Mouse (Mus musculus): ENCODE results near the gene Capn9. TPM values are rescaled to one million over a fixed set of nuclear protein-coding genes. Genes with fewer than 3 reads are reported as not detected.

Gene Capn9
- polyA plus RNA-seq, 1 experiment from 2014 or later = 0.08 TPM

- Histone ChIP-seq H3K4me2 (replicated peaks; ENCODE audit: low read depth, low read length) (no peak overlapping the region), H3K36me3 (ENCODE audit: control insufficient read depth, insufficient read depth, low read length) (no peaks in the 10 kb centered on the region), H3K9me3 (ENCODE audit: control insufficient read depth, low read length) (no peaks in the 10 kb centered on the region), H3K4me1 (ENCODE audit: control insufficient read depth, insufficient read depth, low read length) (no peaks in the 10 kb centered on the region), H3K4me3 (ENCODE audit: low read length) (no peak overlapping the region), H3K9ac (ENCODE audit: low read depth, low read length) (no peak overlapping the region), H3K27me3 (ENCODE audit: control insufficient read depth, insufficient read depth, low read length) (no peaks in the 10 kb centered on the region; the same call in 1 of the 2 replicates), H3K27ac (ENCODE audit: low read depth, low read length) (no peak overlapping the region)
- 64% methylated on average over 5 of the region's 5 CpGs for WGBS
- no peak for ATAC-seq (ENCODE audit: low FRiP score, low TSS enrichment)
Measured at GRCm38 (mm10) chr8:124621255-124621654, 45.3 kb downstream of the Capn9 start.

- WGBS = 92% methylated on average over 9 of the region's 9 CpGs
- no peak overlapping the region for H3K9ac ChIP-seq (ENCODE audit: low read depth, low read length)
- ATAC-seq (ENCODE audit: low FRiP score, low TSS enrichment) = no peak
Measured at GRCm38 (mm10) chr8:124626251-124626650, 50.3 kb downstream of the Capn9 start.

GRCm38 (mm10) chr8:124630489-124630888 is 54.6 kb downstream of the Capn9 start:
- no peaks in the 10 kb centered on the region; the same call in 1 of the 2 replicates for H3K36me3 ChIP-seq (ENCODE audit: control insufficient read depth, insufficient read depth, low read length)
- no peak overlapping the region for H3K9ac ChIP-seq (ENCODE audit: low read depth, low read length)
- peaks cover 7% of the 10 kb centered on the region; the same call in 1 of the 2 replicates for H3K4me1 ChIP-seq (ENCODE audit: control insufficient read depth, insufficient read depth, low read length)
- H3K4me2 ChIP-seq (replicated peaks; ENCODE audit: low read depth, low read length) = no peak overlapping the region
- 76% methylated on average over 6 of the region's 6 CpGs for WGBS
- H3K9me3 ChIP-seq (ENCODE audit: control insufficient read depth, low read length) = no peaks in the 10 kb centered on the region
- no peak overlapping the region for H3K27ac ChIP-seq (ENCODE audit: low read depth, low read length)
- no peak for ATAC-seq (ENCODE audit: low FRiP score, low TSS enrichment)
- H3K27me3 ChIP-seq (ENCODE audit: control insufficient read depth, insufficient read depth, low read length) = no peaks in the 10 kb centered on the region
- H3K4me3 ChIP-seq (ENCODE audit: low read length) = no peak overlapping the region

More at GRCm38 (mm10) chr8:124626251-124626650, 50.3 kb downstream of the Capn9 start:
- H3K27ac ChIP-seq (ENCODE audit: low read depth, low read length) = no peak overlapping the region
- no peaks in the 10 kb centered on the region for H3K9me3 ChIP-seq (ENCODE audit: control insufficient read depth, low read length)
- no peaks in the 10 kb centered on the region for H3K4me1 ChIP-seq (ENCODE audit: control insufficient read depth, insufficient read depth, low read length)
- H3K4me2 ChIP-seq (replicated peaks; ENCODE audit: low read depth, low read length) = no peak overlapping the region
- H3K36me3 ChIP-seq (ENCODE audit: control insufficient read depth, insufficient read depth, low read length) = no peaks in the 10 kb centered on the region
- H3K4me3 ChIP-seq (ENCODE audit: low read length) = no peak overlapping the region
- H3K27me3 ChIP-seq (ENCODE audit: control insufficient read depth, insufficient read depth, low read length) = no peaks in the 10 kb centered on the region

GRCm38 (mm10) chr8:124630891-124631290 is 55.0 kb downstream of the Capn9 start:
- no peaks in the 10 kb centered on the region for H3K9me3 ChIP-seq (ENCODE audit: control insufficient read depth, low read length)
- H3K4me1 ChIP-seq (ENCODE audit: control insufficient read depth, insufficient read depth, low read length) = peaks cover 7% of the 10 kb centered on the region; the same call in 1 of the 2 replicates
- no peak overlapping the region for H3K4me3 ChIP-seq (ENCODE audit: low read length)
- no peak overlapping the region for H3K9ac ChIP-seq (ENCODE audit: low read depth, low read length)
- ATAC-seq (ENCODE audit: low FRiP score, low TSS enrichment) = no peak
- peaks cover 3% of the 10 kb centered on the region; the same call in 1 of the 2 replicates for H3K36me3 ChIP-seq (ENCODE audit: control insufficient read depth, insufficient read depth, low read length)
- H3K4me2 ChIP-seq (replicated peaks; ENCODE audit: low read depth, low read length) = no peak overlapping the region
- no peak overlapping the region for H3K27ac ChIP-seq (ENCODE audit: low read depth, low read length)
- WGBS = 82% methylated on average over 4 of the region's 4 CpGs
- H3K27me3 ChIP-seq (ENCODE audit: control insufficient read depth, insufficient read depth, low read length) = no peaks in the 10 kb centered on the region

GRCm38 (mm10) chr8:124631966-124632365 is 56.1 kb downstream of the Capn9 start:
- H3K4me3 ChIP-seq (ENCODE audit: low read length) = no peak overlapping the region
- peak overlapping the region; percentile 55; the same call in 1 of the 2 replicates for H3K27ac ChIP-seq (ENCODE audit: low read depth, low read length)
- no peaks in the 10 kb centered on the region for H3K9me3 ChIP-seq (ENCODE audit: control insufficient read depth, low read length)
- ATAC-seq (ENCODE audit: low FRiP score, low TSS enrichment) = no peak; the same call in 1 of the 2 replicates
- no peaks in the 10 kb centered on the region for H3K27me3 ChIP-seq (ENCODE audit: control insufficient read depth, insufficient read depth, low read length)
- H3K9ac ChIP-seq (ENCODE audit: low read depth, low read length) = no peak overlapping the region
- peaks cover 13% of the 10 kb centered on the region; the same call in 1 of the 2 replicates for H3K36me3 ChIP-seq (ENCODE audit: control insufficient read depth, insufficient read depth, low read length)
- no peak overlapping the region for H3K4me2 ChIP-seq (replicated peaks; ENCODE audit: low read depth, low read length)
- peaks cover 7% of the 10 kb centered on the region; the same call in 1 of the 2 replicates for H3K4me1 ChIP-seq (ENCODE audit: control insufficient read depth, insufficient read depth, low read length)
- 42% methylated on average over 7 of the region's 7 CpGs for WGBS

GRCm38 (mm10) chr8:124633001-124633703 is 57.2 kb downstream of the Capn9 start:
- H3K4me3 ChIP-seq (ENCODE audit: low read length) = no peak overlapping the region
- no peaks in the 10 kb centered on the region for H3K27me3 ChIP-seq (ENCODE audit: control insufficient read depth, insufficient read depth, low read length)
- no peaks in the 10 kb centered on the region for H3K9me3 ChIP-seq (ENCODE audit: control insufficient read depth, low read length)
- WGBS = 76% methylated on average over 14 of the region's 14 CpGs
- H3K4me2 ChIP-seq (replicated peaks; ENCODE audit: low read depth, low read length) = no peak overlapping the region
- peak overlapping the region; percentile 59 for H3K27ac ChIP-seq (ENCODE audit: low read depth, low read length)
- no peak overlapping the region for H3K9ac ChIP-seq (ENCODE audit: low read depth, low read length)
- H3K36me3 ChIP-seq (ENCODE audit: control insufficient read depth, insufficient read depth, low read length) = peaks cover 24% of the 10 kb centered on the region; the same call in 1 of the 2 replicates
- H3K4me1 ChIP-seq (ENCODE audit: control insufficient read depth, insufficient read depth, low read length) = peaks cover 7% of the 10 kb centered on the region; the same call in 1 of the 2 replicates
- no peak; the same call in 1 of the 2 replicates for ATAC-seq (ENCODE audit: low FRiP score, low TSS enrichment)

GRCm38 (mm10) chr8:124634411-124635246 is 58.7 kb downstream of the Capn9 start:
- no peak for ATAC-seq (ENCODE audit: low FRiP score, low TSS enrichment)
- Histone ChIP-seq H3K9me3 (ENCODE audit: control insufficient read depth, low read length) (no peaks in the 10 kb centered on the region), H3K27ac (ENCODE audit: low read depth, low read length) (no peak overlapping the region), H3K36me3 (ENCODE audit: control insufficient read depth, insufficient read depth, low read length) (peaks cover 36% of the 10 kb centered on the region), H3K4me3 (ENCODE audit: low read length) (no peak overlapping the region), H3K4me2 (replicated peaks; ENCODE audit: low read depth, low read length) (no peak overlapping the region), H3K9ac (ENCODE audit: low read depth, low read length) (no peak overlapping the region), H3K27me3 (ENCODE audit: control insufficient read depth, insufficient read depth, low read length) (no peaks in the 10 kb centered on the region), H3K4me1 (ENCODE audit: control insufficient read depth, insufficient read depth, low read length) (peaks cover 7% of the 10 kb centered on the region; the same call in 1 of the 2 replicates)
- WGBS = 88% methylated on average over 13 of the region's 13 CpGs

GRCm38 (mm10) chr8:124635247-124635502 is 59.3 kb downstream of the Capn9 start:
- Histone ChIP-seq H3K36me3 (ENCODE audit: control insufficient read depth, insufficient read depth, low read length) (peaks cover 37% of the 10 kb centered on the region), H3K4me2 (replicated peaks; ENCODE audit: low read depth, low read length) (no peak overlapping the region), H3K4me1 (ENCODE audit: control insufficient read depth, insufficient read depth, low read length) (peaks cover 7% of the 10 kb centered on the region; the same call in 1 of the 2 replicates), H3K9me3 (ENCODE audit: control insufficient read depth, low read length) (no peaks in the 10 kb centered on the region), H3K27ac (ENCODE audit: low read depth, low read length) (no peak overlapping the region), H3K9ac (ENCODE audit: low read depth, low read length) (no peak overlapping the region), H3K4me3 (ENCODE audit: low read length) (no peak overlapping the region), H3K27me3 (ENCODE audit: control insufficient read depth, insufficient read depth, low read length) (no peaks in the 10 kb centered on the region)
- WGBS = 82% methylated on average over 8 of the region's 8 CpGs
- no peak for ATAC-seq (ENCODE audit: low FRiP score, low TSS enrichment)

GRCm38 (mm10) chr8:124641599-124641998 is 65.7 kb downstream of the Capn9 start:
- Histone ChIP-seq H3K4me2 (replicated peaks; ENCODE audit: low read depth, low read length) (no peak overlapping the region), H3K9ac (ENCODE audit: low read depth, low read length) (no peak overlapping the region), H3K9me3 (ENCODE audit: control insufficient read depth, low read length) (no peaks in the 10 kb centered on the region), H3K4me1 (ENCODE audit: control insufficient read depth, insufficient read depth, low read length) (peaks cover 14% of the 10 kb centered on the region), H3K27ac (ENCODE audit: low read depth, low read length) (no peak overlapping the region), H3K4me3 (ENCODE audit: low read length) (no peak overlapping the region), H3K27me3 (ENCODE audit: control insufficient read depth, insufficient read depth, low read length) (no peaks in the 10 kb centered on the region), H3K36me3 (ENCODE audit: control insufficient read depth, insufficient read depth, low read length) (peaks cover 28% of the 10 kb centered on the region)
- 97% methylated on average over 8 of the region's 8 CpGs for WGBS
- ATAC-seq (ENCODE audit: low FRiP score, low TSS enrichment) = no peak
